ENCODE assay signal across 12 mouse cellular contexts in genomic region chr4:101438271-101438670, GRCm38 (mm10). TPM values are rescaled to one million over a fixed set of nuclear protein-coding genes. Genes with fewer than 3 reads are reported as not detected.
DNase-seq lines count a peak whose midpoint lies in the region; TF ChIP-seq lines count a peak whose summit lies in the region.
"Had no signal": no experiment of that assay in that cellular context is flagged by ENCODE, and none has a peak within 500 bp of the region (broad histone marks: within the 10 kb centered on the region; RNA-seq: fewer than 3 reads in every experiment).

No protein-coding gene starts in this region.

- no peak overlapping the region for H3K4me3 ChIP-seq in cerebellum, adult 2 months (replicated peaks; ENCODE audit: insufficient read depth, low read depth, low read length)
- H3K4me3 ChIP-seq: limb, embryonic 10.5 days had no signal

- TF ChIP-seq POLR2A in cerebellum, adult 2 months (IDR thresholded peaks at IDR 0.05; ENCODE audit: borderline replicate concordance, insufficient read depth, low read length) = peak; percentile 40; the same call in 1 of the 2 replicates

- 4% methylated on average over 8 of the region's 8 CpGs for WGBS in cerebellum, adult 2 months

- intact Hi-C loops in heart, postnatal 14 days (cut with DNase I) = no loop called here

- H3K27me3 ChIP-seq in cerebellum, adult 2 months (ENCODE audit: control insufficient read depth, insufficient read depth, low read length) = no peaks in the 10 kb centered on the region

- peaks cover 56% of the 10 kb centered on the region for H3K4me1 ChIP-seq in cerebellum, adult 2 months (ENCODE audit: control insufficient read depth, insufficient read depth, low read length)

- no peak for TF ChIP-seq CTCF in cerebellum, adult 2 months (IDR thresholded peaks at IDR 0.05; ENCODE audit: borderline replicate concordance, insufficient read depth, low read depth, low read length)

- DNase-seq in gastrocnemius, adult 18-20 months (ENCODE audit: low spot score) = peak; percentile 25
- DNase-seq in gastrocnemius, postnatal 25 days = no peak
- peak; percentile 79 to 86 for DNase-seq in cerebellum, adult 2 months
- peak; percentile 59 for DNase-seq in heart, adult 8-10 months (ENCODE audit: low spot score)
- DNase-seq in heart, postnatal 14 days = peak; percentile 41 to 63
- no peak for DNase-seq in thymus, postnatal 25 days
- no peak for DNase-seq in frontal cortex, postnatal 10 days (ENCODE audit: low spot score in 2 of 2)
- no peak for DNase-seq in urinary bladder, postnatal 36 days (ENCODE audit: low spot score in 2 of 2)
- DNase-seq: adrenal gland, postnatal 25 days; kidney, adult 2 months; right cerebral cortex, postnatal 4 days had no signal

- H3K27ac ChIP-seq in cerebellum, adult 2 months (ENCODE audit: insufficient read depth, low read length) = peak overlapping the region; percentile 85
- H3K27ac ChIP-seq: limb, embryonic 10.5 days had no signal

RNA-seq across cellular contexts. Expression of gene Ak4, which starts 19.2 kb away (rescaled TPM):
- 1 to 10 TPM; 4.9 to 6.6 TPM for total RNA-seq in gastrocnemius, adult 18-20 months (2021)
- total RNA-seq in gastrocnemius, postnatal 25 days (2021) = 1 to 10 TPM; 1.6 to 2.7 TPM
- 56.6 and 76.5 TPM in 2 replicates for polyA plus RNA-seq in cerebellum, adult 2 months (2012; rRNA removed)
- total RNA-seq in heart, adult 8-10 months (2022) = 10 to 100 TPM; 28.8 to 57.2 (median 40.5) TPM
- 10 to 100 TPM; 12.6 to 14.4 TPM for total RNA-seq in heart, postnatal 14 days (2021)

RNA-seq across cellular contexts. Expression of gene Dnajc6, which starts 58.2 kb away (rescaled TPM):
- under 1 TPM; 0.19 to 0.41 TPM for total RNA-seq in gastrocnemius, adult 18-20 months (2021)
- total RNA-seq in gastrocnemius, postnatal 25 days (2021) = under 1 TPM; 0.20 to 0.29 TPM
- polyA plus RNA-seq in cerebellum, adult 2 months (2012; rRNA removed) = 109 and 126 TPM in 2 replicates
- under 1 TPM; 0.32 to 0.87 (median 0.61) TPM for total RNA-seq in heart, adult 8-10 months (2022)
- total RNA-seq in heart, postnatal 14 days (2021) = 1 to 10 TPM; 1.1 to 1.4 TPM

Comparison
In these comparisons a context has a peak if more than half of its experiments do, and no peak if none do; other contexts are left out.
1. DNase-seq: peak in gastrocnemius, adult 18-20 months (single experiment), cerebellum, adult 2 months (2 of 2), heart, adult 8-10 months (single experiment) and heart, postnatal 14 days (2 of 2); none in gastrocnemius, postnatal 25 days (single experiment), thymus, postnatal 25 days (single experiment), frontal cortex, postnatal 10 days (0 of 2) and urinary bladder, postnatal 36 days (0 of 2).